ENCODE assay signal across 9 mouse cellular contexts in the genomic region with DNA sequence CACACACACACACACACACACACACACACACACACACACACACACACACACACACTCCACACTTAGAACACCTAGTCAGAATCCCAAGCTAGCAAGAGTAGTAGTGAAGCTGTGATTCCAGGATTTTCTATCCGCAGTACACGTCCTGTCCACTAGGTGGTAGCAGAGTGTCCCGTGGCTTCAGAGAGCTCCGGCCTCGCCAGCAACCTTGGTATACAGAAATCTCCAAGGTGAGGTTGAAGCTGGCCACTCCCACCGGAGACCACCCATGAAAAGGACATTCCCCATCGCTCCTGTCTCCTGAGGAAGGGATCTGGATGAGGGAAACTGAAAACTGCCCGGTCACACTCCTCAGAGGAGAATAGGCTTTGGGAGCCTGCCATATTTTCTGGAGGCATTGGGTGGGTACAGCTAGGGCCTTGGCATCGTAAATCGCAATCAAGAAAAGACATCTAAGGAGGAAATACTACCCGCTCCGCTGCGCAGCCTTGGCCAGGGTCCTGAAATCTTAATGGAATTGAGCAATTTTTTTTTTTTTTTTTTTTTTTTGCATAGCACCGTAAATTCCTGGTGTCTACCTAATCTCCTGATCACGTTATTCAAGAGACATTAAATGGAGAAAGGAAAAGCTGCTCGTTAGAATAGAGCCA.
A peak's percentile ranks its signal among the peaks of the same experiment; 100 is the strongest.
DNase-seq lines count a peak whose midpoint lies in the region; ATAC-seq and TF ChIP-seq lines count a peak whose summit lies in the region.
"Had no signal": no experiment of that assay in that cellular context is flagged by ENCODE, and none has a peak within 500 bp of the region (broad histone marks: within the 10 kb centered on the region; RNA-seq: fewer than 3 reads in every experiment).

No protein-coding gene starts in this region.

- no peak for TF ChIP-seq POLR2A in MEL (IDR thresholded peaks at IDR 0.05; ENCODE audit: control insufficient read depth in 1 of 2, insufficient read depth in 1 of 2, low read depth in 1 of 2, low read length in 2 of 2, poor library complexity in 1 of 2)

- WGBS in hindbrain, embryonic 11.5 days: 38% methylated on average over 16 of the region's 16 CpGs
- WGBS in hindbrain, embryonic 16.5 days: 26% methylated on average over 16 of the region's 16 CpGs
- 37% methylated on average over 16 of the region's 16 CpGs for WGBS in neural tube, embryonic 11.5 days

- no peaks in the 10 kb centered on the region for H3K27me3 ChIP-seq in hindbrain, embryonic 11.5 days (ENCODE audit: control insufficient read depth, insufficient read depth, low read length)
- H3K27me3 ChIP-seq in hindbrain, embryonic 16.5 days (replicated peaks; ENCODE audit: control insufficient read depth, insufficient read depth, low read length): no peaks in the 10 kb centered on the region
- no peaks in the 10 kb centered on the region for H3K27me3 ChIP-seq in MEL (ENCODE audit: control insufficient read depth in 1 of 2, insufficient read depth in 2 of 2, low read length in 2 of 2)
- H3K27me3 ChIP-seq in neural tube, embryonic 11.5 days (ENCODE audit: control insufficient read depth, insufficient read depth, low read length): no peaks in the 10 kb centered on the region

- peak; percentile 58 for TF ChIP-seq RAD21 in MEL (IDR thresholded peaks at IDR 0.05; ENCODE audit: low read depth, low read length)

- H3K36me3 ChIP-seq in hindbrain, embryonic 11.5 days (ENCODE audit: control insufficient read depth, insufficient read depth, low read length): no peaks in the 10 kb centered on the region
- no peaks in the 10 kb centered on the region for H3K36me3 ChIP-seq in hindbrain, embryonic 16.5 days (ENCODE audit: control insufficient read depth, insufficient read depth, low read length)
- no peaks in the 10 kb centered on the region for H3K36me3 ChIP-seq in MEL (ENCODE audit: control insufficient read depth in 1 of 2, insufficient read depth in 2 of 2, low read length in 2 of 2)
- no peaks in the 10 kb centered on the region for H3K36me3 ChIP-seq in neural tube, embryonic 11.5 days (ENCODE audit: control insufficient read depth, insufficient read depth, low read length)

- peak; percentile 62 to 69 (median 67) for TF ChIP-seq CTCF in MEL (IDR thresholded peaks at IDR 0.05 in 2 of 3, conservative IDR thresholded peaks at IDR 0.05 in 1 of 3; ENCODE audit: control insufficient read depth in 1 of 3, insufficient read depth in 1 of 3, low read depth in 2 of 3, low read length in 3 of 3, poor library complexity in 1 of 3, severe bottlenecking in 1 of 3)

- H3K9me3 ChIP-seq in hindbrain, embryonic 11.5 days (ENCODE audit: control insufficient read depth, low read length): no peaks in the 10 kb centered on the region
- H3K9me3 ChIP-seq in hindbrain, embryonic 16.5 days (ENCODE audit: control insufficient read depth, low read length): no peaks in the 10 kb centered on the region
- no peaks in the 10 kb centered on the region for H3K9me3 ChIP-seq in MEL (replicated peaks; ENCODE audit: insufficient read depth, low read length)
- H3K9me3 ChIP-seq in neural tube, embryonic 11.5 days (ENCODE audit: control insufficient read depth, low read length): no peaks in the 10 kb centered on the region

- no peaks in the 10 kb centered on the region for H3K4me1 ChIP-seq in hindbrain, embryonic 11.5 days (replicated peaks; ENCODE audit: control insufficient read depth, insufficient read depth, low read length)
- peaks cover 14% of the 10 kb centered on the region for H3K4me1 ChIP-seq in hindbrain, embryonic 16.5 days (ENCODE audit: control insufficient read depth, insufficient read depth, low read depth, low read length)
- H3K4me1 ChIP-seq in MEL (ENCODE audit: control insufficient read depth in 1 of 2, insufficient read depth in 2 of 2, low read length in 2 of 2): no peaks in the 10 kb centered on the region
- H3K4me1 ChIP-seq in neural tube, embryonic 11.5 days (ENCODE audit: control insufficient read depth, insufficient read depth, low read length): no peaks in the 10 kb centered on the region

- H3K27ac ChIP-seq in hindbrain, embryonic 11.5 days (ENCODE audit: low read depth, low read length): no peak overlapping the region
- H3K27ac ChIP-seq in hindbrain, embryonic 16.5 days (ENCODE audit: low read depth, low read length): no peak overlapping the region
- no peak overlapping the region for H3K27ac ChIP-seq in MEL (ENCODE audit: control insufficient read depth, low read depth, low read length)
- no peak overlapping the region for H3K27ac ChIP-seq in neural tube, embryonic 11.5 days (ENCODE audit: low read depth, low read length)

- no peak overlapping the region for H3K9ac ChIP-seq in hindbrain, embryonic 11.5 days (ENCODE audit: low read depth, low read length)
- H3K9ac ChIP-seq in hindbrain, embryonic 16.5 days (ENCODE audit: low read depth, low read length): no peak overlapping the region
- no peak overlapping the region for H3K9ac ChIP-seq in MEL (ENCODE audit: control insufficient read depth, low read depth, low read length, poor library complexity, severe bottlenecking)
- H3K9ac ChIP-seq in neural tube, embryonic 11.5 days (ENCODE audit: low read length): no peak overlapping the region

- H3K4me3 ChIP-seq in hindbrain, embryonic 11.5 days (ENCODE audit: low read depth, low read length): no peak overlapping the region
- no peak overlapping the region for H3K4me3 ChIP-seq in hindbrain, embryonic 16.5 days (ENCODE audit: low read length)
- H3K4me3 ChIP-seq in MEL (ENCODE audit: control insufficient read depth in 1 of 2, insufficient read depth in 1 of 2, low read depth in 2 of 2, low read length in 2 of 2): no peak overlapping the region
- H3K4me3 ChIP-seq in neural tube, embryonic 11.5 days (ENCODE audit: low read depth, low read length): no peak overlapping the region
- H3K4me3 ChIP-seq: erythroblast, embryonic 14.5 days had no signal

- intact Hi-C loops in heart, postnatal 36 days (cut with DNase I): loop anchor here (1.0 kb wide), 1 partner anchor 127 kb away; no protein-coding TSS in a partner anchor

- peak; percentile 85 for DNase-seq in hindbrain, embryonic 11.5 days (ENCODE audit: low spot score)
- peak; percentile 35 for DNase-seq in MEL (ENCODE audit: low read depth, low spot score)
- peak; percentile 88 to 91 for DNase-seq in cerebellum, postnatal 14 days
- DNase-seq in heart, postnatal 36 days: peak; percentile 61 to 71
- peak; percentile 58 for DNase-seq in left cerebral cortex, adult 11 months (ENCODE audit: low spot score)
- DNase-seq in neural tube, embryonic 11.5 days (ENCODE audit: low spot score): peak; percentile 74
- peak; percentile 55 for DNase-seq in thymus, postnatal 4 days

- TF ChIP-seq EP300 in MEL (IDR thresholded peaks at IDR 0.05; ENCODE audit: low read depth in 1 of 2, low read length in 2 of 2): no peak

- H3K4me2 ChIP-seq in hindbrain, embryonic 11.5 days (replicated peaks; ENCODE audit: low read depth, low read length): no peak overlapping the region
- no peak overlapping the region for H3K4me2 ChIP-seq in hindbrain, embryonic 16.5 days (ENCODE audit: low read length)
- H3K4me2 ChIP-seq in neural tube, embryonic 11.5 days (ENCODE audit: low read depth): no peak overlapping the region

- ATAC-seq in hindbrain, embryonic 11.5 days (ENCODE audit: low FRiP score): no peak
- no peak for ATAC-seq in hindbrain, embryonic 16.5 days
- ATAC-seq in neural tube, embryonic 11.5 days (ENCODE audit: insufficient read depth, low FRiP score, low TSS enrichment): no peak

- no peaks in the 10 kb centered on the region for H3K79me2 ChIP-seq in MEL (ENCODE audit: control insufficient read depth, insufficient read depth, low read length, poor library complexity)

TF ChIP-seq in MEL, 35 proteins besides CTCF, POLR2A, EP300 and RAD21:
- peak; percentile 65 for TF ChIP-seq SMC3 (IDR thresholded peaks at IDR 0.05; ENCODE audit: low read depth, low read length)
- TF ChIP-seq POLR2AphosphoS5 (IDR thresholded peaks at IDR 0.05; ENCODE audit: borderline replicate concordance, low read depth, low read length): no peak

Comparison
In these comparisons a context has a peak if more than half of its experiments do, and no peak if none do; other contexts are left out.
1. DNase-seq: peak in every context shown above with its lines; median percentile 90 in cerebellum, postnatal 14 days; 85 in hindbrain, embryonic 11.5 days; 74 in neural tube, embryonic 11.5 days; 66 in heart, postnatal 36 days; 58 in left cerebral cortex, adult 11 months; 55 in thymus, postnatal 4 days; 35 in MEL.